Mouse (Mus musculus): ENCODE measurements around the gene Efnb3. TPM values are rescaled to one million over a fixed set of nuclear protein-coding genes. Genes with fewer than 3 reads are reported as not detected.
"Not testable (repeated sequence)": the region's sequence is repeated elsewhere in the genome, so short reads cannot be mapped to it uniquely, and the experiment has no call there.

Efnb3 gene
- polyA plus RNA-seq, 1 experiment from 2014 or later, result 0.39 TPM

- 49% methylated on average over 12 of the region's 12 CpGs for WGBS (ENCODE audit: insufficient replicate concordance)
- Histone ChIP-seq H3K4me2 (ENCODE audit: low read depth, low read length) (no peak within 1 kb of the TSS), H3K9ac (ENCODE audit: low read depth, low read length) (no peak within 1 kb of the TSS), H3K27ac (ENCODE audit: low read length) (no peak within 1 kb of the TSS), H3K4me3 (ENCODE audit: low read depth, low read length) (no peak within 1 kb of the TSS), H3K9me3 (replicated peaks; ENCODE audit: control insufficient read depth, low read length) (no peaks in the 10 kb centered on the region), H3K36me3 (ENCODE audit: control insufficient read depth, insufficient read depth) (no peaks in the 10 kb centered on the region), H3K27me3 (ENCODE audit: control insufficient read depth, insufficient read depth, low read depth, low read length) (peaks cover 40% of the 10 kb centered on the region), H3K4me1 (ENCODE audit: control insufficient read depth, low read depth, low read length) (peaks cover 12% of the 10 kb centered on the region)
- no peak for ATAC-seq (ENCODE audit: low read depth)
These were observed 10.8 kb downstream of the Efnb3 start, which contains the start of gene Dnah2 for GRCm38 (mm10) chr11:69549060-69549656. TSS of gene Dnah2 (minus strand) at chr11:69549110.

DNA sequence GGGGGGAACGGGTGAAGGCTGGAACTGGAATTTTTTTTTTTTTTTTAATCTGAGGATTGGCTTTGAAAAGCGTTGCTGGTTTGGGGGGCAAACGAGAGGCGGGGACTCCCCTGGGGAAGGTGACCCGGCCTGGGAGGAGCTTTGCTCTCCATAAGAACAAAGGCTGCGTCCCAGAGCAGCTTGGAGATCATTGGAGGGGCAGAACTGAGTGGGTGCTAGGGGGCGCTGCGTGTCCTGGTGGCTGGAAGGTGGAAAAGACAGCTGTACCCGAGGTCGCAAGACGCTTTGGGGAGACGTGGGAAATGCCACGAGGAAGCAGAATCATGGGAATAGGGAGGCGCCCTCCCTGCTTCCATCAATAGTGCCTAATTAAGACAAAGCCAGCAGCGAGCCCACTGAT lies 12.9 kb downstream of the Efnb3 start:
- Histone ChIP-seq H3K4me1 (ENCODE audit: control insufficient read depth, low read depth, low read length) (peaks cover 12% of the 10 kb centered on the region), H3K4me3 (ENCODE audit: low read depth, low read length) (peak overlapping the region; percentile 58), H3K27me3 (ENCODE audit: control insufficient read depth, insufficient read depth, low read depth, low read length) (peaks cover 40% of the 10 kb centered on the region), H3K9ac (ENCODE audit: low read depth, low read length) (peak overlapping the region; percentile 44), H3K36me3 (ENCODE audit: control insufficient read depth, insufficient read depth) (no peaks in the 10 kb centered on the region), H3K27ac (ENCODE audit: low read length) (no peak overlapping the region), H3K9me3 (replicated peaks; ENCODE audit: control insufficient read depth, low read length) (no peaks in the 10 kb centered on the region), H3K4me2 (ENCODE audit: low read depth, low read length) (peak overlapping the region; percentile 85)
- ATAC-seq (ENCODE audit: low read depth), result no peak
- 4% methylated on average over 15 of the region's 15 CpGs for WGBS (ENCODE audit: insufficient replicate concordance)

DNA sequence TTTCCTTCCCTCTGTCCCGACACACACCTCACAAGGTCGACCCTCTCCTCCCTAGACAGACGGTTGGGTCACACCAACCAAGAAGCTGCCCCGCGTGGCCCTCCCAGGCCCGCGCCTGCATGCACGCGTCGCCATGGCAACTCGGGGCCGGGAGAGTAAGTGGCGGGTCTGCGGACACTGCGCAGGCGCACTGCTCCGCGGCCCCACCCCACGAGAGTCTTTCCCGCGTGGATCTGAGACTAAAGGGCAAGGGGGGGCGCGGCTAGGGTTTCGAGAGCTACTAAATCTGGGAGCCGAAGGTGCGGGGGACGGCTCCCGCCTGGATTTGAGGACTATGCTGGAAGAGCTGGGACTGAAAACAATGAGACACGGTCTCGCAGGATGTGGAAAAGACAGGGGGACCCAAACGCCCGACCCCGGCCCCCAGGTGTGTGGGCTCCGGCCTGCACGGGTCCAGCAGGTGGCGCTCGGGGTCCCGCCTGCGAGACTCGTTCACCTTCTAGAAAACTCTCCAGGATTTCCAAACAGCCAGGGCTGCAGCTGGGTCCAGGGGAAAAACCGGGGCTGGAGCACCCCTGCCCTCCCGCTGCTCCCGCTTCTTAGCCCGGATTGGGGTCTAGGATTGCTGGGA lies 13.5 kb downstream of the Efnb3 start:
- WGBS (ENCODE audit: insufficient replicate concordance), result under 1% methylated on average over 44 of the region's 44 CpGs
- Histone ChIP-seq H3K27me3 (ENCODE audit: control insufficient read depth, insufficient read depth, low read depth, low read length) (peaks cover 40% of the 10 kb centered on the region), H3K27ac (ENCODE audit: low read length) (no peak overlapping the region)

DNA sequence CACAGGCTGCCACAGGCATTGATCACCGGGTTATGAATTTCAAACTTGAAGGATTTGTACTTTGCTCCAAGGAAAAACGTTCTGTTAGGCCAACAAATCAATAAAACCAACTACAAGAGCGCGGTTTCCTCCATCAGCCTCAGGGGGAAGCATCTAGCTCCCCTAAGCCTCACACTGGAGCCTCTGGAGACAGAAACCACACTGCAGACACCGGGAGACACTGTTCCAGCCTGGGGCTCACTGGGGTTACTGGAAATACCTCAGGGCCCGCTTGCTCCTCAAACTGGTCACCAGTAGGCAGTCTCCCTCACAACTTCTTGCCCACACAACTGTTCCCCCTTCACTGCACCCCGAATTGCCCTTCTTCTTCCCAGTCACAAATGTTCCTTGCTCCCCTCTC lies 14.0 kb downstream of the Efnb3 start:
- peaks cover 40% of the 10 kb centered on the region for H3K27me3 ChIP-seq (ENCODE audit: control insufficient read depth, insufficient read depth, low read depth, low read length)
- H3K9ac ChIP-seq (ENCODE audit: low read depth, low read length), result no peak overlapping the region
- peaks cover 12% of the 10 kb centered on the region for H3K4me1 ChIP-seq (ENCODE audit: control insufficient read depth, low read depth, low read length)
- ATAC-seq (ENCODE audit: low read depth), result no peak
- H3K4me3 ChIP-seq (ENCODE audit: low read depth, low read length), result peak overlapping the region; percentile 58
- peak overlapping the region; percentile 85 for H3K4me2 ChIP-seq (ENCODE audit: low read depth, low read length)
- no peaks in the 10 kb centered on the region for H3K9me3 ChIP-seq (replicated peaks; ENCODE audit: control insufficient read depth, low read length)
- no peak overlapping the region for H3K27ac ChIP-seq (ENCODE audit: low read length)
- H3K36me3 ChIP-seq (ENCODE audit: control insufficient read depth, insufficient read depth), result no peaks in the 10 kb centered on the region
- WGBS (ENCODE audit: insufficient replicate concordance), result 18% methylated on average over 7 of the region's 7 CpGs

More for the DNA sequence above, 13.5 kb downstream of the Efnb3 start:
- Histone ChIP-seq H3K9me3 (replicated peaks; ENCODE audit: control insufficient read depth, low read length) (no peaks in the 10 kb centered on the region), H3K4me1 (ENCODE audit: control insufficient read depth, low read depth, low read length) (peaks cover 12% of the 10 kb centered on the region), H3K4me3 (ENCODE audit: low read depth, low read length) (peak overlapping the region; percentile 58), H3K4me2 (ENCODE audit: low read depth, low read length) (peak overlapping the region; percentile 85), H3K36me3 (ENCODE audit: control insufficient read depth, insufficient read depth) (no peaks in the 10 kb centered on the region), H3K9ac (ENCODE audit: low read depth, low read length) (peak overlapping the region; percentile 44)
- ATAC-seq (ENCODE audit: low read depth), result peak; percentile 43; the same call in 1 of the 2 replicates

DNA sequence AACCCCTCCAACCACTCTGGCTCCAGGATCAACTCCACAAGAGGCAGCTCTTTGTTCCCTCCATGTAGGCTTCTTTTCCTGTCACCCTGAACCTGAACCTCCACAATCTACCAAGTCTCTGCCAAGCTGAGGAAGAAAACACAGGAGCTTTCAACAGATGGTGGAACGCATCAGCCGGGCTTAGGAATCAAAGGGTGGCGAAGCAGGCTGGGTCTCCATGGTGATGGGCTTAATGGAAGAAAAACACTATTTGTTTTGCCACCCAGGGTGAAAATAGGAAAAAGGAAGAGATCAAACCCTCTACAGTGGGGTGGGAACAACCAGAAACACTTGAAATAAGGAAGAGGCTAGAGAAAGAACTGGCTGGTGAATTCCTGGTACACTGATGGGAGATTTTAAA lies 16.4 kb downstream of the Efnb3 start:
- Histone ChIP-seq H3K4me3 (ENCODE audit: low read depth, low read length) (no peak overlapping the region), H3K9me3 (replicated peaks; ENCODE audit: control insufficient read depth, low read length) (no peaks in the 10 kb centered on the region), H3K27me3 (ENCODE audit: control insufficient read depth, insufficient read depth, low read depth, low read length) (peaks cover 26% of the 10 kb centered on the region), H3K36me3 (ENCODE audit: control insufficient read depth, insufficient read depth) (no peaks in the 10 kb centered on the region), H3K27ac (ENCODE audit: low read length) (no peak overlapping the region), H3K9ac (ENCODE audit: low read depth, low read length) (no peak overlapping the region), H3K4me1 (ENCODE audit: control insufficient read depth, low read depth, low read length) (peaks cover 12% of the 10 kb centered on the region), H3K4me2 (ENCODE audit: low read depth, low read length) (no peak overlapping the region)
- 72% methylated on average over 3 of the region's 3 CpGs for WGBS (ENCODE audit: insufficient replicate concordance)
- ATAC-seq (ENCODE audit: low read depth), result no peak

- not testable (repeated sequence) for H3K4me2 ChIP-seq (ENCODE audit: low read depth, low read length); ATAC-seq (ENCODE audit: low read depth); H3K9ac ChIP-seq (ENCODE audit: low read depth, low read length); H3K27me3 ChIP-seq (ENCODE audit: control insufficient read depth, insufficient read depth, low read depth, low read length); H3K36me3 ChIP-seq (ENCODE audit: control insufficient read depth, insufficient read depth); H3K27ac ChIP-seq (ENCODE audit: low read length); H3K4me3 ChIP-seq (ENCODE audit: low read depth, low read length); H3K4me1 ChIP-seq (ENCODE audit: control insufficient read depth, low read depth, low read length); H3K9me3 ChIP-seq (replicated peaks; ENCODE audit: control insufficient read depth, low read length)
- WGBS (ENCODE audit: insufficient replicate concordance), result 44% methylated on average over 1 of the region's 3 CpGs
These were observed 18.3 kb downstream of the Efnb3 start for GRCm38 (mm10) chr11:69541741-69542140.

GRCm38 (mm10) chr11:69540700-69541099 lies 19.3 kb downstream of the Efnb3 start:
- ATAC-seq (ENCODE audit: low read depth), result no peak
- Histone ChIP-seq H3K4me2 (ENCODE audit: low read depth, low read length) (no peak overlapping the region), H3K9me3 (replicated peaks; ENCODE audit: control insufficient read depth, low read length) (no peaks in the 10 kb centered on the region), H3K36me3 (ENCODE audit: control insufficient read depth, insufficient read depth) (no peaks in the 10 kb centered on the region), H3K27me3 (ENCODE audit: control insufficient read depth, insufficient read depth, low read depth, low read length) (no peaks in the 10 kb centered on the region), H3K27ac (ENCODE audit: low read length) (no peak overlapping the region), H3K9ac (ENCODE audit: low read depth, low read length) (no peak overlapping the region), H3K4me1 (ENCODE audit: control insufficient read depth, low read depth, low read length) (no peaks in the 10 kb centered on the region; the same call in 1 of the 2 replicates), H3K4me3 (ENCODE audit: low read depth, low read length) (no peak overlapping the region)
- WGBS (ENCODE audit: insufficient replicate concordance), result 65% methylated on average over 2 of the region's 2 CpGs

DNA sequence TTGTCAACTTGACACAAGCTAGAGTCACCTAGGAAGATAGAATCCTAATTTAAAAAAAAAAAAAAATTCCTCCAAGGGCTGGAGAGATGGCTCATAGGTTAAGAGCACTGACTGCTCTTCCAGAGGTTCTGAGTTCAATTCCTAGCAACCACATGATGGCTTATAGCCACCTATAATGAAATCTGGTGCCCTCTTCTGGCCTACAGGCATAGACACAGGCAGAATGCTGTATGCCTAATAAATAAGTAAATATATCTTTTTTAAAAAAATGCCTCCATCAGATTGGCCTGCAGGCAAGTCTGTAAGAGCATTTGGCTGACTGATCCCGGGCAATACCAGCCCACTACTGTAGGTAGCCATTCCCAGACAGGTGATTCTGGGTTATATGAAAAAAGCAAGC lies 25.0 kb downstream of the Efnb3 start:
- ATAC-seq (ENCODE audit: low read depth), result no peak
- 27% methylated on average over 1 of the region's 1 CpGs for WGBS (ENCODE audit: insufficient replicate concordance)
- no peak overlapping the region for H3K27ac ChIP-seq (ENCODE audit: low read length)
- H3K4me1 ChIP-seq (ENCODE audit: control insufficient read depth, low read depth, low read length), result no peaks in the 10 kb centered on the region; the same call in 1 of the 2 replicates
- H3K36me3 ChIP-seq (ENCODE audit: control insufficient read depth, insufficient read depth), result no peaks in the 10 kb centered on the region
- no peak overlapping the region for H3K4me2 ChIP-seq (ENCODE audit: low read depth, low read length)
- no peaks in the 10 kb centered on the region for H3K27me3 ChIP-seq (ENCODE audit: control insufficient read depth, insufficient read depth, low read depth, low read length)
- H3K4me3 ChIP-seq (ENCODE audit: low read depth, low read length), result no peak overlapping the region
- H3K9ac ChIP-seq (ENCODE audit: low read depth, low read length), result no peak overlapping the region
- no peaks in the 10 kb centered on the region for H3K9me3 ChIP-seq (replicated peaks; ENCODE audit: control insufficient read depth, low read length)

- Histone ChIP-seq H3K4me2 (ENCODE audit: low read depth, low read length) (no peak overlapping the region), H3K27ac (ENCODE audit: low read length) (no peak overlapping the region), H3K9me3 (replicated peaks; ENCODE audit: control insufficient read depth, low read length) (no peaks in the 10 kb centered on the region), H3K27me3 (ENCODE audit: control insufficient read depth, insufficient read depth, low read depth, low read length) (peaks cover 4% of the 10 kb centered on the region), H3K9ac (ENCODE audit: low read depth, low read length) (no peak overlapping the region), H3K36me3 (ENCODE audit: control insufficient read depth, insufficient read depth) (no peaks in the 10 kb centered on the region), H3K4me1 (ENCODE audit: control insufficient read depth, low read depth, low read length) (no peaks in the 10 kb centered on the region), H3K4me3 (ENCODE audit: low read depth, low read length) (no peak overlapping the region)
- 55% methylated on average over 7 of the region's 7 CpGs for WGBS (ENCODE audit: insufficient replicate concordance)
- no peak for ATAC-seq (ENCODE audit: low read depth)
These were observed 27.4 kb downstream of the Efnb3 start for GRCm38 (mm10) chr11:69532480-69533150.
